Mouse (Mus musculus): ENCODE measurements at regions not wholly inside any gene's neighbourhood (a gene's known extent, or its start where the extent isn't known, plus 50 kb on each side); places are given as distances from the start of the nearest gene placed in this dataset.

DNA sequence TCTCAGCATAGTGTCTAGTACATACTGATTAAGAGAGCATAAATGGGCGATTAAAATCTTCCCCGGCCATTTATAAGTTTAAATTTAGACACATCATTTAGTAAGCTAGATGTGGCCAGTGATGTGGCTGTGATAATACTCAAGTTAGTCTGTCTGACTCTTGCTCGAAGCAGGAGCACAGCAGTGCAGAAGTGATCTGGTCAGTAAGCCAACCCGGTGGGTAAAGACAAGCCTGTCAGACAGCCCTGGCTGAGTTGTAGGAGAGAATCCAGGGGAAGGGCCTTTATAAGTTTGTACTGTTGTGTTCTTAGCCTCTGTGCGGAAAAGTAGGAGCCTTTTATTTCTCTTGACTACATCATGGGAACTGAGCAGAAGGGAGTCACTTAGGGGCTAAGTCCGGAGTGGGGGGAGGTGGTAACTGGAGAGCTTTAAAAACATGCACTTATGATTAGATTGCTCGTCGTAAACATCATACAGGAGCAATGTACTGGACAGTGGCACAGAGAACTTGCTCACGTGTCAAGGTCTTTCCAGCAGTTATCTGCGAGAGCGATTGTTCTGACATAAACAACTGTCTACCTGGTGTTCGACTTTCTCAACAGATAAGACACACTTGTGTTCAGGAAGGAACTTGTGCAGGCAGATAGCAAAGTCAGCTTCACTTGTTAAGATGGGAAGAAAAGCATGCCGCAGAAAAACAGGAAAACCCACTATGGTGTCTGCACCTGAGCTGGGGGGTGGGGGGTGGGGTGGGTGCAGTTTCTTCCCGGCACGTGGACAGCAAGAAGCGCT is 122.5 kb upstream of the Zeb2 start:
- DNase-seq (ENCODE audit: low spot score): peak; percentile 16

DNA sequence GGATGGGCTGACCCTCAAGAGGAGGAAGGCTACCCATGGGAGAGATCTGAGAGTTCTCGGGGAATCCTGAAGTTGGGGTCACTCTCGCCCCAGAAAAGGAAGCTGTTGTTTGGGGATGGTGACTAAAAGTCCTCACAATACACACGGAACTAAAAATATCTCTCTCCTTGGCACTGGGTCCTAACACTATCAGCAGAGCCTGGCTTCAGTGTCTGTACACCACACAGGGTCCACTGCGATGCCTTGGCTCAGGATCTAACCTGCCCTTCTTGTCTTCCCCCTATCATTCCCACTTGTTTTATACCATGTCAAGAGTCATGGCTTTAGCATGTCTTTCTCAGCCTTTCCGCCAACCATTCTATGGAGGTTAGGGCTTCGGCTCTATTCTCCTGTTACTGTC is 121.8 kb upstream of the Zeb2 start:
- DNase-seq (ENCODE audit: low spot score): no peak

DNA sequence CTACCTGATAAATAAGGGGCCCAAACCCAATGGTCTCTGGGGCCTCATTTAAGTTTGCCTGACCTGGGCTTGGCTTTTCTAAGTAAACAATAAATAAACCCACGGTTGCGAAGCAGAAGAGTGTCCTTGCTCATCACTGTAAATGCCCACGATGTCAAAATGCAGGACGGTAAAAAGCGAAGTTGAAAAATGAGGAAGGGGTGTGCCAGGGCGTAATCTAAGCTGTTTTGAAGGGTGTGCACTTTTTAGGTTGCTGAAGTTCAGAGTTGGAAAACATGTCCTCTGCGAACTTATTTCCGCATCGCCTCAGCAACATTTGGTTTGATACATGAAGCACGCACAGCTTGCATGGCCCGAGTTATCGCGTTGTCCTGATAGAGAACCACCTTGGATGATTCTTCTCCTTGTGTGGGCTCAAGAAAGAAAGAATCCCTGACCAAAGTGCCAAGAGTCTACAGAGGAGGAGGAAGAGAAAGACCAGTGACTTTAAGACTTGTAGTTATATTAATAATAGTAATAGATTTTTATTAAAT is 119.0 kb upstream of the Zeb2 start:
- no peak for DNase-seq (ENCODE audit: low spot score)

- no peak for DNase-seq (ENCODE audit: low spot score)
These were observed 117.0 kb upstream of the Zeb2 start for GRCm38 (mm10) chr2:45234148-45234547.

DNA sequence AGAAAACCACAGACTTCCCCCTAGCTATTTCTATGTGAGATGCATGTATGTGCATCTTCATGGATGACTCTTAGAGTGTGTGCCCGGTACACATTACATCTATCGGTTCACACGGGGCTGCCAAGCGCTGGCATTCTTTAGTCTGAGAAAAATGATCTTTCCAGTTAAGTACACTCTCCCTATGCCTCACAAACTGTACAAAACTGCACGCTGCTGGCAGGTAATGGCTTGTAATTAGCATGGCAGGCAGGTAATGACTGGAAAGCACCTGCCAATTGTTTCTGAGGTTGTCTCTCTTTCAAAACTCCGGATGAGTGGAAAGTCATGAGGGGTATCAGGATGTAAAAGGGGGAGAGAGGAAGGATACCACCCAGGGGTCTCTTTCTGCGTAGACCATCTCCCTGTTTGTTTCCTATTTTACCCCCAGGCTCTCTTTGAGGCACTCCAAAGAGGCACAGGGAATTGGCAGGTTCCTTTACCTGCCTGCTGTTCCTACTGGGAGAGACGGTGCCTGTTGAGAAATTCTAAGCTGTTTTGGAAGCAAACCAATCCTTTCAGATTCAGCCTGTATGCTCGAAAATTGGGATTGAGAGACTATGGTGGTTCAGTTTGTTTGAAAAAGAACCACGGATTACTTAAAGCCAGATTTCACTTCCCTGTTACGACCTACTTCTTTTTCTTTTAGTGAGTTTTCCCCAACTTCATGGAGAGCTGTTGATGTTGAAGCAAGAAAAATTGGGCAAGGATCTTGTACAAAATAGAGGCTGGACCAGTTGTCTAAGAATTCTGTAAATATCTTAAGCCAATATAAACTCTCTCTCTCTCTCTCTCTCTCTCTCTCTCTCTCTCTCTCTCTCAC is 113.4 kb upstream of the Zeb2 start:
- no peak for DNase-seq (ENCODE audit: low spot score)

- DNase-seq (ENCODE audit: low spot score): no peak
These were observed 112.3 kb upstream of the Zeb2 start for GRCm38 (mm10) chr2:45229501-45229900.

DNA sequence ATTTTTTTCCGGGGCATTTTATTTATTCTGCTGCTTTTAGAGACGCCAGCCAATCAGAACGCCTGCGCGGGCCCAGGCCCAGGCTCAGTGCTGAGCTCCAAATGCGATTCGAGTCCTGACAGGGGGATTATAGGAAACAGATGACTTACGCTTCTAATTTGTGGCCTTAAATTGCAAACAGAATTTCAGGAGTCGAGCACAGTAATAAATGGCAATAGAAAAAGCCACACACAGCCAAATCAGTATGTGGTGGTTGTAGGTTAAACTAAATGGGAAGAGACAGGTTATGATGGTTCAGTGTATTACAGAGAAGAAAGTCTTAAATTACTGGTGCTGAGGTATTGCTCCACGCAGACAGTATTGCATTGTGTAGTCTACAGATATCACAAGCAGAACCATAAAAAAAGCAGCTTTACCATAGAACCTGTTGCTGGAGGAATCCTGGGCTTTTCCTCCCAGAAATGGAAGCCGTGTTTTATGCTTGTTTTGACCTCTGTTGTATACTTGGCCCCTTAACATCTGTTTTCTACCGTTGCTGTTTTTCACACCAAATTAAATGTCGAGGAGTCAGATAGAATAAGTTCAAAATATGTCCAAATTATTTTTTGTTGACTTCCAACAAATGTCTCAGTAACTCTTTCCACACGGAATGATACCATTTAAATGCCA is 110.2 kb upstream of the Zeb2 start:
- DNase-seq (ENCODE audit: low spot score): no peak

DNA sequence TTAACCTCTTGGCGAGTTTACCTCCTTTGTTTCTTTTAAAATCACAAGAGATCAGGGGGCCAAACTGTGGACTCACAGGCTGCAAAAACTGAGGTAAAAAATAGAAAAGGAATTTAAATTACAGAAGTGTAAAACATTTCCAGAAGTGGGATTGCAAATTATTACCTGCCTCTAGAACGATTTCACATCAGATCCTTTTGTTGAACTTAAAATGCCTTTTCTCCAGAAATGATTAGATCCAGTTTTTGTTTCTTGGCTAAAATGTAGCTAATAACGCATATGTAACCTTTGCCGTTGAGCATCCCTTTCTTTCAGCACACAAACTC is 108.8 kb upstream of the Zeb2 start:
- no peak for DNase-seq (ENCODE audit: low spot score)

GRCm38 (mm10) chr2:45225364-45226044 is 108.3 kb upstream of the Zeb2 start:
- DNase-seq (ENCODE audit: low spot score): no peak

- no peak for DNase-seq (ENCODE audit: low spot score)
These were observed 105.0 kb upstream of the Zeb2 start for GRCm38 (mm10) chr2:45222213-45222612.

DNA sequence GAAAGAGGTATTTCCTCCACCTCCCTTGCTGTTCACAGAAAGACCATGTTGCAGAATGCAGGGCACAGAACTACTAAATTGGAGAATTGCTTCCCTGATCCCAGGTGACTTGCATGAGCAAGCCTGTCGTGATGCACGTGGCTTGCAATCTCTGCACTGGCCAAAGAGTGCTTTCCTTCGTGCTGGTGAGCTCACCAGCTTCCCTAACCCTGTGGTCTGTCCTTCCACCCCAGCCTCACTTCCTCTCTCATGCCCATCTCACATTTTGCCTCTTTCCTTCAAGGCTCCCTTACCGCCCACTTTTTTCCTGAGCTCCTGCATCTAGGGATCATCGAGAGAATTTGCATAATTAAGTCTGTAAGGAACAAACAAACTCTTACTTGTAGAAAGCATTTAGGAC is 102.7 kb upstream of the Zeb2 start:
- no peak for DNase-seq (ENCODE audit: low spot score)

- DNase-seq (ENCODE audit: low spot score): no peak
These were observed 95.6 kb upstream of the Zeb2 start for GRCm38 (mm10) chr2:45212833-45213232.

- DNase-seq (ENCODE audit: low spot score): no peak
These were observed 91.3 kb upstream of the Zeb2 start for GRCm38 (mm10) chr2:45208526-45208925.

DNA sequence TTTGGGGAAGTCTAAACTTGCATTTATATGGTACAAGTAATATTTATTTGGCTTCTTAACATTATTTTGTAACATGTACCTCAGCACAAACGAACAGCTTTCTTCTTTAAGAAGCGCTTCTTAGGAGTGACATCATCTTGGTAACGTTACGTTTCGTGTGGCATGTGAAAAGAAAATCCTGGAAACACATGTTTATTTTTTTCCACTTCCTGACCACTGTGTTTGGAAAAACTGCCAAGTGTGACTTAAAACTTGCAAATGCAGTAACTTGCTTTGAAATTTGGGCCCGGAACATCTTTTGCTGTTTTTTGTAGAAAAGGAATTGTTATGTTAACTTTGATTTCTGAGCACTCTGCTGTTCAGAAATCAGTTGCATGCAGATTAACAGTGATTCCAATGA is 88.6 kb upstream of the Zeb2 start:
- DNase-seq (ENCODE audit: low spot score): no peak

DNA sequence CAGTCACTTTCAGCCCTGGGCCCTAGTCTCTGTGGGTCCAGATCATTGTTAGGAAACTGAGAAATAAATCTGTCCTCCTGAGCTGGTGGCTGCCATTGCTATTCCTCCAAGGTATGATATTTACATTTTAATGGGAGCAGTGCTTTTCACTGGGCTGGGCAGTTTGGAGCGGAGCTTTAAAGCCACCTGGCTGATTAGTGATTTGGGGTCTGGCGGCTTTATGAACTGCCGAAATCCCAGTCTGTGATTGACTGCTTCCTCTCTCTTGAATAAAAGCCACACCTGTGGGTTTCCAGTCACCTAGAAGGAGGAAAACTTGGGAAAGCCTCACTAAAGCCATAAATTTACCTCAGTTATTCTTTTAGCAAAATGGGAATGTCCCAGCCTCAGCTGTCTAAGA is 88.0 kb upstream of the Zeb2 start:
- no peak for DNase-seq (ENCODE audit: low spot score)

DNA sequence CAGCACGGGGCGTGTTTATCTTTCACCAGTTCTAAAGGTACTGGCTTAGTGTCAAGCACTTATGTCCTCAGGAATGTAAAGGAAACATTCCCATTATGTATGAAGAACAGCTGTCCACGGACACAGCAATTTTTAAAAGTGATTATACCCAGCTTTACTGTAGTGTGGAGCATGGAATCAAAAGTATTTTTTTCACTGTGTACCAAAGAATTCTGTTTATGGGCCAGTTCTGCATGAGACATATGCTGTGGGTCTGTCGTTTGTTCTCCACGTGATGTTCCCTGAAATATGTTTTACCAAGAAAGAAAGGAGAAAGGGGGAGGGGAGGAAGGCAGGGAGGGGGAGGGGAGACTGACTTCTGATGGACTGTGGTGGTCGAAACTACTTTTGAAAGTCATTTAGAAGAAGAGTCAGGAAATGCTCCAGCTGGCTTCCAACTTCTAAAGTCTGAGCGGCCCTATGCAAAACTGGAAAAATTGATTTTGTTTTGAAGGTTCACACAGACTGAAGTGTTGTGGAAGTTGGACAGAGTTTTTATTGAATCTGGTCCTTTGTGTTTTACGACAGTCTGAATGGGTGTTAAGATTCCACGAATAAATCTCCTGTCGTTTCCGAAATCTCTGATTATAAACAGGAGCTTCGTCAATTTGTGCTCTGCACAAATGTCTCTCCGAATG is 80.9 kb upstream of the Zeb2 start:
- no peak for DNase-seq (ENCODE audit: low spot score)

GRCm38 (mm10) chr2:45197342-45197741 is 80.1 kb upstream of the Zeb2 start:
- DNase-seq (ENCODE audit: low spot score): no peak

DNA sequence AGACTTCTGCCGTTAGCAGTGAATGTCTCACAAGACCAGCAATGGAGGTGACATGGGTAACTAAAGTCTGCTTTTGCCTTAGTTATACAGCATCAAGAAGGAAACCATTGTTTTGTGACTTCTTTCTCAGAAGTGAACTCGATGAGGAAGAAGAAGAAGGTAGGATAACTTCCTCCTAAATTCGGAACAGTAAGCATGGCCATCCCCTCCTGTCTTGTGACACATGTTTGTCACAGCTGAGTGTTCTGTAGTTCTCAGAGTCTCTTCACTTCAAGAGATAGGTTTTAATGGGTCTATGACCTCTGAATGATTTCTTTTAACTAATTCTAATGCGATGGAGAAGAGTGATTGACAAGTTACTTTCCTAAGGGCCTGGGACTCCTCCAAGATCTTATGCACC is 79.3 kb upstream of the Zeb2 start:
- no peak for DNase-seq (ENCODE audit: low spot score)

GRCm38 (mm10) chr2:45194335-45194734 is 77.1 kb upstream of the Zeb2 start:
- DNase-seq (ENCODE audit: low spot score): no peak

GRCm38 (mm10) chr2:45185621-45185999 is 68.4 kb upstream of the Zeb2 start:
- no peak for DNase-seq (ENCODE audit: low spot score)

Data from yolk sac, embryonic 10.5 days (tissue).